Mouse (Mus musculus) layer of hippocampus, postnatal 25 days (tissue): ENCODE results near the gene Kdelc1. TPM values are rescaled to one million over a fixed set of nuclear protein-coding genes. Genes with fewer than 3 reads are reported as not detected.

Experiments used
- DNase-seq, 2 experiments: peaks; one replicate each; pipeline ENCODE4 v3.0.0; 2022; ENCODE audit warnings: mixed read lengths in 2 of 2, low spot score in 1 of 2; ENCODE audit errors: extremely low spot score in 1 of 2
- total RNA-seq, 2 experiments: library from RNA; stranded (reverse); gene quantifications; 2 replicates each; pipeline ENCODE4 v1.2.3; 2021

The Kdelc1 gene
- total RNA-seq, 2 experiments from 2014 or later, result 9.9 to 10.0 TPM

DNA sequence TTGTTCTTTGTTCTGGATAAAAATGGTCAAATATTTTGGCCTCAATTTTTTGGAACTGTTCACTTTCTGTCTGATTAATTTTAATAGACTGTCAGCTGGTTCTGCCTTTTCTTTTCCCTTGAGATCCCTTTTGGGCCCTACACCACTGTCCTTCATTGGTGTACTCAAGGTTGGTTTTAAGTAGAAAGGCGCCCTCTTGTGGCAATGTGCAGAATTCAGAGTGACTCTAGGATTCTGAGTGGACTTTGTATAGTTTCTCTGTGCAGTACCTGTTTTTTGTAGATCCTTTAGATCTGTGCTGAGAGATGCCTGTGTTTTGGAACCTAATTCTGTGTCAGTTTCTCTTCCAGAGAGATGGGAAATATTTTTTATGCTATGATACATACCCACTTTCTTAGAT is 54.0 kb downstream of the Kdelc1 start:
- DNase-seq, result peak; percentile 40 to 72

DNA sequence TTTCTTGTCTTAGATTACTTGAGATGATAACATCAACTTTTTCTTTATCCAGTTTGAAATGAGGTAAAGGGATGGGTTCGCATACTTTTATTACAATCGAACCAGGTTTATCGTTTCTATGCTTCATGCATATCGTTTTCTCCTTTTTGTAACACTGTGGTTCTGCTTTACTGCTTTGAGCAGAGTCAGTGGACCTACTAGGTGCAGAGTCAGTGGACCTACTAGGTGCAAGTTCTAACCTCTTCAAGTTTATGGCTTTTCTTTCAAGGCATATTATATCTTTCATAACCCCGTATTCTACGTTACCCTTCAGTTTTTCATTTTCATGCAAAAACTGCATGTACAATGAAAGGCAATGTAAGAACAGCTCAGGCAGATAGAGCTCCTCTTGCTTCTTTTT is 55.2 kb downstream of the Kdelc1 start:
- no peak for DNase-seq

GRCm38 (mm10) chr1:44061836-44062235 is 56.8 kb downstream of the Kdelc1 start, which contains the start of gene Gm8251:
Gene Gm8251 (minus strand): TSS chr1:44061936.
- no peak for DNase-seq

GRCm38 (mm10) chr1:44057805-44058204 is 60.8 kb downstream of the Kdelc1 start:
- no peak for DNase-seq

Other genes with a start within 250 kb of the Kdelc1 start
- gene Tpp2, start 185.2 kb downstream of the Kdelc1 start, total RNA-seq, result 10 to 100 TPM; 49.7 to 52.4 TPM
- under 1 TPM in 1 of 2 experiments, not detected in 1; 0.22 TPM for gene Mettl21c, start 98.8 kb downstream of the Kdelc1 start, total RNA-seq
- gene Gm8251, start 56.9 kb downstream of the Kdelc1 start, total RNA-seq, result not detected
- 1 to 10 TPM; 7.3 to 9.9 TPM for gene Tex30, start 16.4 kb downstream of the Kdelc1 start, total RNA-seq
- gene Bivm, start 149 bp upstream of the Kdelc1 start, total RNA-seq, result 10 to 100 TPM; 34.1 to 40.1 TPM
- 10 to 100 TPM; 19.6 to 20.7 TPM for gene Ercc5, start 28.9 kb upstream of the Kdelc1 start, total RNA-seq
- not detected for gene Mettl21e, start 100.2 kb upstream of the Kdelc1 start, total RNA-seq